Mouse (Mus musculus) naive thymus-derived CD4-positive, alpha-beta T cell, adult 2 months (primary cell): Measurements from ENCODE around the gene Eef2.
A peak's percentile ranks its signal among the peaks of the same experiment; 100 is the strongest.

Experiments used
- DNase-seq: peaks from one replicate; pipeline ENCODE4 v3.0.0-alpha.2; 2011; ENCODE audit warnings: low read depth

The Eef2 gene

DNA sequence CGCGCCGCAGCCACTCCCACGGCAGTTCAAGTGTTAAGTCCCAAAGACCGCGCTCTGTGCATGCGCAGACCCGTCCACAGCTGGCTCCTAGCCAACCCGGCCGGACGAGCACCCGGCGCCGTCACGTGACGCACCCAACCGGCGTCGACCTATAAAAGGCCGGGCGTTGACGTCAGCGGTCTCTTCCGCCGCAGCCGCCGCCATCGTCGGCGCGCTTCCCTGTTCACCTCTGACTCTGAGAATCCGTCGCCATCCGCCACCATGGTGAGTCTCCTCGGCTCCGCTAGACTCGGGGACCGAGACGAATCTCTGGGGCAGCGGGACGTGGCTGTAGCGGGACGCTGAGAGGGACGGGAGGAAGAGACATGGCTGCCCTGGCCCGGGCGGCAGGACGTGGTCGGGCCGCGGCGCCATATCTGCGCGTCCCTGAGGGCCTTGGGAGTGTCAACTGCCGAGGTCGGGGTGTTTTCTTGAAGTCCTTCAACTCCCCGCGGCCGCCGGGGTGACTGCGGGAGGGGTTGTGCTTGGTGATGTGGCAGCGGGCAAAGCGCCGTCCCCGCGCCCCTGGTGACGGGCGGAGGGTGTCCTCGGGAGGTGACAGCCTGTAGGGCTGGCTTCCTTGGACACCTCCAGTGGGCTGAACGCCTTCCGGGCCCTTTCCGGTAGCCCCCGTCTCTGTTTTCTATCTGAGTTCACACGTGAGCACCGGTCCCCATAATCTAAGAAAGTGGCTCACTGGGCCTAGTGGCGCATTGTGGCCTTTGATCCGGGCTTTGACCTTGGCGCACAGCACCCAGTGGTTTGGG, at the start of gene Eef2:
TSS of gene Eef2 (plus strand) at position 166 of the 806 bp plus-strand sequence.
- peak; percentile 97 for DNase-seq

DNA sequence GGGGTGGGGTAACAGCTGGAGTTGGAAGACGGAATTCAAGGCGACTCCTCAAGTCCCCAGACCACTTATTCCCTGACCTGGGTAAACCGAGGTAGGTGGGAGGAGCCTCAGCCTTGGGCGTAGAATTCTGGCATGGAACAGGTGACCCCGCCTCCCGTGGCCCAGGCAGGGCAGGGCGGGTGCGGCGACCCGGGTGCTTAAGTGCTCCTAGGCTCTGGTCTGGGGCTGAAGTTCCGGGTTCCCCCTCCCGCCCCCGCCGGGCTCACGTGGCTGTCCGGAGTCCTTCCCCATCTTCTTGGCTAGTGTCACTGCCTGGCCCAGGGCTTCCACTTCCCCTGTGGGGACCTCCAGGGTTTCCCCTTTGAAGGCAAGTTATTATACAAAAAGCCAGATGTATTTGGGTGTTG, 42.2 kb upstream of the Eef2 start:
- peak; percentile 44 for DNase-seq

DNA sequence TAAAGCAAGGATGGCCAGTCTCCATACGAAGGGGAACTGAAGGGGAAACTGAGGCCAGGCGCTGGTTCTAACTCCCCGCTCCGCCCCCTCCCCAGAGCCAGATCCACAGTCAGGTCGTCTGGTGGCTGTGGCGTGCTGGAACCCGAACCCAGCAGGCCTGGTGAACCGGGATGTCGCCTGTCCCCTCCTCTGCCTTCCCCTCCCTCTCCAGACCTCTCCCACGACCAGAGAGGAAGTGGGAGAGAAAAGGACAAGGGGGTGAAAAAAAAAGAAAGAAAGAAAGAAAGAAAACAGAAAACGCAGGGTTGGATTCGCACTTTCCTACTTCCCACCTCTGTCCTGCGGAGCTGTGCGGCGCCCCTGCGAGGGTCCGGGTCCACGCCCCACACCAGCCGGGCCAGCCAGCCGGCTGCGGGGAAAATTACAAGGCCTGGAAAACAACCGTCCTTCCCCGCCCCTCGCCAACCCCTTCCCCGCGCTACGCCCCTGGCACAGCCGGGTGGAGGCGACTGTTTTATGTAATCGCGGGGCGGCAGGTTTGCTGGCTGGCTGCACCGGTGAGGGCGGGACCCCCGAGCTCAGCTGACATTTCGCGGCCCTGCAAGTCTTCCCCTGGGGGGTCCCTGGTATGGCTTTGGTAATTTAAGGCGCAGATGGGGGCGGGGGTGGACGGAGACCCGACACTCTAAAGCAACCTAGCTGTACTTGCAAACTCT, 41.3 kb upstream of the Eef2 start, which contains the start of gene Zbtb7a:
TSS of gene Zbtb7a (plus strand) at position 255 of the 716 bp plus-strand sequence.
- DNase-seq, result peak; percentile 42

DNA sequence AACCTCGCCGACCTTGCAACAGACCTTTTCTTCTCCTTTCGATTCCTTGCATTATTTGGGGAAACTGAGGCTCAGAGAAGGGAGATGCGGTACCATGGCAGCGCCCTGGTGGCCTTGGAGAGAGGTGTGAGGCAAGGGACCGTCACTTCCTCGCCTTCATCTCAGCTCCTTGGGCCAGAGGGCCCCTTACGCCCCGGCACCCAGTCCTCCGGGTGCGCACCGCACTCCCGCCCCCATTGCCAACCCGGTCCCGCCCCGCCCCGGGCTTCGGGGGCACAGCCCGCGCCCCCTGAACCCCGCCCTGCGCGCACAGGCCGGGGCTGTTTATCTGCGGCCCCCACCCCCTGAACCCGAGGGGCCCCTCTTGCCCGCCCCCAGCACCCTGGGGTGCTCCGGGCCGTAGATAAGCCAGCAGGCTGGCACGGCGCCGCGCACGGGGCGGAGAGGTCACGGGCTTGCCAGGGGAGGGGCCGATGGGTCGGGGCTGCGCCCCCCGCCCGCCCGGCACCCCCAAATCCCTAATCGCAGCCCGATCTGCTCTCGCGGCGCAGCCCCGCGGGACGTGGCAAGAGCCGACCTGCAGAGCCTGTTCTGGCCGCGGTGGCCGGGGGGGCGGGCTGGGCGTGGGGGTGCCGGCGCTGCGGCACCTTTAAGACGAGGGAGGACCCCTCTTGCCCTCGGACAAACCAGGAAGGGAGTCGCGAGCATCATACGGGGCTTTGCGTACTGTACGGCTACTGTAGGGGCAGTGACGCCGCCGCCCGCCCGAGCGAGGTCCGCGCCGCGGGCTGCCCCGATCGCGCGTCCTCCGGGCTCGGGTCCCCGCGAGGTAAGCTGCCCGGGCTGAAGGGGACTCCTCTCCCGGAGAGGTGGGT, 40.4 kb upstream of the Eef2 start:
- peak; percentile 66 for DNase-seq

DNA sequence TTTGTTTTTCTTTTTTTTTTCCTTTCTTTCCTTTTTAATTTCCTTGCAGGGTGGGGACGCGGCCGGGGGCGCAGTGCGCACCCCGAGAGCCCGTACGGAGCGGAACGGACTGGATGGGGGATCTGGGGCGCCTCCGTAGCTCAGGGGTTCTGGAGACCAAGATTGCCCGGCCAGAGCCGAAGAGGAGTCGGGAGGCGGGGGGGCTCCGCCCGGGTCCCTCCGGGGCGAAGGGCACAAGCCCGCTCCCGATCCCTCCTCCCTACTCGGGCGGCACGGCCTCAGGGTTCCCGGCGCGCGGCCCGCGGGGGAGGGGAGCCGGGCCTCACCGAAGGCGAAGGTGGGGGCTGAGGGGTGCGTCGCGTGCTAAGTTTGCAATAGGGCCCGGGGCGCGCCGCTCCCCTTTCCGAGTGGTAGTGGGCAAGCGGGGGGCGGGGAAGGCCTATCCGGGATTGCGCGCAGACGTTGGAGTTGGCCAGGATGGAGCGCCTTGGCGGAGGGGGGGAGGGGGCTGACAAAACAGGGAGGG, 39.7 kb upstream of the Eef2 start:
- DNase-seq, result peak; percentile 86

DNA sequence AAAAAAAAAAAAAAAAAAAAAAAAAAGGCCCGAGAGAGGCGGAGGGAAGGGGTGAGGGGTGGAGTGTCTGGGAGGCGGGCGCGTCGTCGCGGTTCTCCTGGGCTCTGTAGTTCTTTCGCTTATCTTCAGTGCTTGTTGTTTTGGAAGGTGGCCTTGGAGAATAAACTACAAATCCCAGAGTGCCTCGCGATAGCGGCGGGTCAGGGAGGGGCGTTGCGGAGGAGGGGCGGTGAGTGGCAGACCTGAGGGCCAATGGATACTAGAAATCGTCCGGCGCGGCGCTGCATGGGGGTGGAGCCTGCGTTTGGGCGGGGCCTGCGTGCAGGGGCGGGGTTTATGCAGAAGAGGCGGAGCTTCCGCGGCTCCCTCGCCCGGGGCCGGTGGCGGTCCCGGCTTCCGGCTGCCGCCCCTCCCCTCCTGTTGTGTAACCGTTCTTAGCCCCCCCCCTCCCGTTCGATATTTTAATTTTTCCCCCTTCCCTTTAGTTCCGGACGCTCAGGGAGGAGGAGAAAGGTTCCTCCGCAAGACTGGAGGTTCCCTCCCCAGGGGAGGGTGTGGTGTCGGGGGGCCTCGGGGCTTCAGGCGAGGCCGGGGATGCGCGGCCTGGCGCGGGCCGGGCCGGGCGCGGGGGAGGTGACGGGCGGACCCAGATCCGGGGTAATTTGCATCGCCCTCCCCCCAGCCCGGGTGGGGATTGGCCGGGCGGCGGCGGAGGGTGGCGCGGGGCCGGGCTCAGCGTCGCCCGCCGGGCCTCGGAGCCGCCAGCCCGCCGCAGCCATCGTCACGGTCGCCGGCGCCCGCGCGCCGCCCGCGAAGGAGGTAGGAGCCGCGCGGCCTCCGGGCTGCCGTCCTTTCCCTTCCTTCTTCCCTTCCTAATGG, 38.9 kb upstream of the Eef2 start:
- peak; percentile 100 for DNase-seq

DNA sequence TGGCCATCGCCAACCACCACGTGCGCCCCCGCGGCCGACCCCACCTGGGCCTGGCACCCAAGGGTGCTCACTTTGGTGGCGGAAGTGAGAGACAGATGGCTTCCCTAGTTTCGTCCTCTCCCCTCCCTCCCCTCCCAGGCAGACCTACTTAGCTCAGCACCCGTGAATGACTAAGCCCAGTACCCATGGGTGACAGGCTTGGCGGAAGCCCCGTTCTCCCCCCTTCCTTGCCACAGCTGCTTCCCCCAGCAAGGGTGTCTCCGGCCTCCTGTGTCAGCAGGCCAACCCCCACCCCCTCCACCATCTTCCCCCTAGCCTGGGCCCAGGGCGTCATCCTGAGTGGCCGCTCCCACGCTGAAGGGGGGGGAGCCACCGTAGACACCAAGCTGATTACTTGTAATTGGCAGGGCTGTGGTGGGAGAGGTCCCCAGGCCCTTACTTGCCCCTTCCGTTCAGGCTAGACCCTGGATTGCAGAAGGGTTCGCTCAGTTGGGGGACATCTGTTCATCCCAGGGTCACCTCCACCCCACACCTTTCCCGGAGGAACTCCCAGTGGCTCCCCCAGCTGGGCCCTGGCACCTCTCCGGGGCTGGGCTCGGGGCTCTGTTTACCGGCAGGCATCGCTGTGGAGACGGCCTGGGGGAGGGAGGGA, 38.2 kb upstream of the Eef2 start:
- peak; percentile 81 for DNase-seq

DNA sequence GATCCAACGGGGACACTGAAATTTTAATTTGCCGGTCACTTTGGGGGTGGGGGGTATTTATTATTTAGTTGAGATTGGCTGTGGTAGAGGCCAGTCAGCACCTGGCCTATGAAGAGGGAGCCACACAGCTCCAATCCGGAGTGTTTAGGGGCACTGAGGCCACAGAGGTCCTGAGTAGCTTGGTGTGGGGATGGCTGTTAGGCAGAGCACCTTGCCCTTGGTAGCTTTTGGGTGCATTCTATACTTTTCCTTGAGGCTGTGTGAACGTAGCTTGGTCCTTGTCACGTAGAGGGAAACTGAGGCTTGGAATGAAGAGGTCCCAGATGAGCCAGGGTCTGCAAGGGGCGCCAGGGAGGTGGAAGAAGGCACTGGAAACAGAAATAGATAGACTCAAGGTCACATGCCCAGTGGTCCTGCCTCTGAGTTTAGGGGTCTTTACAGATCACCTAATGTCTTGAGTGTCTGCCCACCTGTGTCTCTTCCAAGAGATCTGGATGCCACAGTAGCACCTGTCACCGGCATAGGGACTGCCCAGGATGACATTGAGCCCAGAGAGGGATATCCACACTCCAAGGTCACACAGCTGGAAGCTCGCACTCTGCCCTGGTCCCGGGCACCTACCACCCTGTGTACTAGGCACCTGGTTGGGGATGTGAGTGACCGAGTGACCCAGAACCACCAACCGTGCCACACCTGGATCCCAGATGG, 37.5 kb upstream of the Eef2 start:
- no peak for DNase-seq

DNA sequence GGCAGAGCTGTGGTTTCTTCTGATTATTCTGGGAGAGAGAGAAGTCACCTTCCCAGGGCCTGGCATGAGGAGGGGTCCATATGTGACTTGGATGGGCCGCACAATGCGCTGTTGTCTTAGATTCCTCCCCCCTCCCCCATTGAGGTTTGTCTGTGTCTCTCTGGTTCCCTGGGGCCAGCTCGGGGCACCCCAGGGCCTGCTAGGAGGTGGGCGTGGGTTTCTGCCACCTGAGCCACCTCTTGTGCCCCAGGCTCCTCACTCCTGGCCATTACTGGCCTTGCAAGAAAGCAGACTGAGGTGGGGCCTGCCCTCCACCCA, 36.9 kb upstream of the Eef2 start:
- DNase-seq, result no peak

DNA sequence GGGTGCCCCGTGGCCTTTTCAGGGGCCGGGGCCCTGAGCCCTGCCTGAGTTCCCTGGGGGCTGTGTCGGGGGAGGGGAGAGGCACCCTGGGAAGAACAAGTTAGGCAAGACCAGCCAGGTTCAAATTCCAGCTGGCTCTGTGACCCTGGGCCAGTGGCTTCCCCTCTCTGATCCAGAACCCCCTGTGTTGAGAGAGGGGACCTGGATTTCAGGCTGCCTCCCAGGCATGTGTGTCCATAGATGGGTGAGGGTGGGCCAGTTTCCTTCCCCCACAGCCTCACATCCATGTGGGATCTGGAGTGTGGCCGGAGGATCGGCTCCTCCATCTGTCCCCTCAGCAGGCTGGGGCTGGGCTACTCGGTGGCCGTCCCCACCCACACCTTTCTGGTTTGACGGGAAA, 36.4 kb upstream of the Eef2 start:
- DNase-seq, result no peak

DNA sequence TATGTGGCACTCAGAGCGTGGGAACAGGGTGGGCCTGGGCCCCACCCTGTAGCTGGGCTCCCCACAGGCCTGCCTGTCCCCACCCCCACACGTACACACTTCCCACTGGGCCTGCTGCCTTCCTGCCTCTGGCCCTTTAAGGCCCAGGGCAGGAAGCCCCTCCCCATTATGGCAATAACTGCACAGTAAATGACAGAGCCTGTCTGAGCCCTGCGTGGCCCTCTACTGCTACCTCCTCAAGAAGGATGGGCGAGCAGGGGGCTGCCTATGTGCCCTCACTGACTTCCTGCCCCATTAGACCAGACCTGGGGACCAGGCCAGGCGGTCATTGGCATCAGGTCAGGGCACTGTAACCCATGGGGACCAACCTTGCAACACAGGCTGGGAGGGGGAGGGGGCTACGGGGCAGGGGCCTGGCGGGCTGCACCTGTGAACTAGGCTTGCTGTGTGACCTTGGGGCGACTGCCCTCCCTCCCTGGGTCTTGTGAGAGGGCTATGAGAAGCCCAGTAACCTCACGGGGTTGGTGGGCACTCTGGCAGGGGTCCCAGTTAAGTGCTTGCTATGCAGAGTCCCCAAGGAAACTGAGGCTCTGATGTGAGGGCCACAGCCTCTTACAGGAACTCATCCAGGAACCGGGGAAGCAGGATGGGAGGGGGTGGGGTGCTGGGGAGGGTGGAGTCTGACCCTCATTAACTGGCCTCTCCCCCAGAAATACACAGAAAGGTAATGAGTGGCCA, 35.5 kb upstream of the Eef2 start:
- DNase-seq, result peak; percentile 51

DNA sequence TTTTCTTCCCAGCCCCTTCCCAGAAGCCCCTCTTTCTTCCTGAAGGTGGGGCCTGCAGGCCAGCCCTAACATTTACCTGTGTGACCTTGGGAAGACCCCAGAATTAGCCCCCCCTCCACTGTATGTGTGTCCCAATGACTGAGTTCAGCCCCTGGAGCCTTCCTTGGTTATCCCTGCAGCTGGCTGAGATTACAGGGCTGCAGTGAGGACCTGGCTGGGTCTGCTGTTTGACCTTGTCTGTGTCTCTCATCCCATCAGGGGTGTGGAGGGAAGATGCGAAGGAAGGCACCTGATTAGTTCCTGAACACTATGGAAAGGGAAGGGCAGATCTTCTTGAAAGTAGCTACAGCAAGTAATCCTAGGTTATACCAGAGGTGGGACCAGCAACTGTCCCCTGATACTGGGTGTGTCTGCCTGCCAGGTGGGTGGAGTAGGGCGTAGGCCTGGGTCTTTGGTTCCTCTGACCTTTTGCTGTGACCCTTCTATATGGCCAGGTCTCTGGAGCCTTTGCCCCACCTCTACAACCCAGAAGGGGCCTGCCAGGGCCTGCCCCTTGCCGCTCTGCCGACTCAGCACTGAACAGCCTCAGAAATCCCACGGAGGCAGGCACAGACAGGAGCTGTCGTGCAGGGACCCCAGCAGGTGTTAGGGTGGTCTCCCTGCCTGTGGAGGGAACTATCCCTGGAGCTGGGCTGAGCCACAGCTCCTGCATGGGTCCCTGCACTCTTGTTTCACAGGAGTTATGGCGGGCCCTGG, 34.8 kb upstream of the Eef2 start:
- no peak for DNase-seq

DNA sequence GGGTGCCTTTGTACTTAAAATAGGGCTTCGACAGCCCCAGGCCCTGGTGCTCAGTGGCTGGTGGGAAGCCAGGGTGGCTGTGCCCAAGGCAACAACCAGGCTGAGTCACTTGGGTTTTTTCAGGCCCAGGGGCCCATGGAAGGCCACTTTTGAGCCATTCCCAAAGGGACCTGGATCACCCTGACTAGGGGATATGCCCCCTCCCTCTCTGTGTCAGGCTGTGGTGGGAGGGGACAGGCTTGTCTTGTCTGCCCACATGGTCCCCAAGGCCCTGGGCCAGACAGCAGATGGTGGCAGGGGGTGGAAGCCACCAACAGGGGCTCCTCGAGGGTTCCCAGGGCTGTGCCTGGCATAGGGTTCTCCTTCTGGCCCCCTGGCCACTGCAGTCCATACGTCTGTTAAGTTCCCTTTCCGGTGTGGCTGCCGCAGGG, 33.9 kb upstream of the Eef2 start:
- DNase-seq, result no peak

DNA sequence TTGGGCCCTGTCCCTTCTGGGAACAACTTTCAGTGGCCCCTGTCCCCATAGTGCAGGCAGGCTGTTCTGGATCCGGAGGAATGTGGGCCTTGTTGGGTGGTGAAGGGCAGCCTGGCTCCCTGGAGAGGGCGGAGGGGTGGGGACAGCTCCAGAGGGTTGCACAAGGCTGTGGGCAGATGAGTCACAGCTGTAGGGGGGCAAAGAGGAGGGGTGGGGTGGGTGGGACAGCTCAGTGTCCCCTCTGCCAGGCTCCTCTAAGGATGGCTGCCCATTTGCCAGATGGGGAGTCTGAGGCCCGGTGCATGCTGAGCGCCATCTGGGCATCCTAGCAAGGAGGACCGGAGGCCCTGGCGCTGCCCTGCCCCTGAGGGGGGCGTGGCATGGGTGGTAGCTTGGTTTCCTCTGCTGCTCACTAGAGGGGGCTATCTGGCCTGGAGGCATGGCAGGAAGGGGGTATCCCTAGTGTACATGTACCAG, 33.2 kb upstream of the Eef2 start:
- DNase-seq, result no peak

DNA sequence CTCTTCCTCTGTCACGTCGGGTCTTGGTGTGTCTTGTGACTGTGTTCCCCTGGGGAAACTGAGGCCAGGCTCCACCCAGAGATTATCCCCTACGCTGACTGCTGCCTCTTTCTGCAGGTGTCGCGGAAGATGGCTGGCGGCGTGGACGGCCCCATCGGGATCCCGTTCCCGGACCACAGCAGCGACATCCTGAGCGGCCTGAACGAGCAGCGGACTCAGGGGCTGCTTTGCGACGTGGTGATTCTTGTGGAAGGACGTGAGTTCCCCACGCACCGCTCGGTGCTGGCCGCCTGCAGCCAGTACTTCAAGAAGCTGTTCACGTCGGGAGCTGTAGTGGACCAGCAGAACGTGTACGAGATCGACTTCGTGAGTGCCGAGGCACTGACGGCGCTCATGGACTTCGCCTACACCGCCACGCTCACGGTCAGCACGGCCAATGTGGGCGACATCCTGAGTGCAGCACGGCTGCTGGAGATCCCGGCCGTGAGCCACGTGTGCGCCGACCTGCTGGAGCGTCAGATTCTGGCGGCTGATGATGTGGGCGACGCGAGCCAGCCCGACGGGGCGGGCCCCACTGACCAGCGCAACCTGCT, 32.5 kb upstream of the Eef2 start:
- no peak for DNase-seq

DNA sequence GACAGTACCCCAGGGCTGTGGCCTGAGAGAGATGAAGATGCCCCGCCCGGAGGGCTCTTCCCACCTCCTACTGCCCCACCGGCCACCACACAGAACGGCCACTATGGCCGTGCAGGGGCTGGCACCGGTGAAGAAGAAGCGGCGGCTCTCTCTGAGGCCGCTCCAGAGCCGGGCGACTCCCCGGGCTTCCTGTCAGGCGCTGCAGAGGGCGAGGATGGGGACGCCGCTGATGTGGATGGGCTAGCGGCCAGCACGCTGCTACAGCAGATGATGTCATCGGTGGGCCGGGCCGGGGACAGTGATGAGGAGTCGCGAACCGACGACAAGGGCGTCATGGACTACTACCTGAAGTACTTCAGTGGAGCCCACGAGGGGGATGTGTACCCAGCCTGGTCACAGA, 31.8 kb upstream of the Eef2 start:
- no peak for DNase-seq

DNA sequence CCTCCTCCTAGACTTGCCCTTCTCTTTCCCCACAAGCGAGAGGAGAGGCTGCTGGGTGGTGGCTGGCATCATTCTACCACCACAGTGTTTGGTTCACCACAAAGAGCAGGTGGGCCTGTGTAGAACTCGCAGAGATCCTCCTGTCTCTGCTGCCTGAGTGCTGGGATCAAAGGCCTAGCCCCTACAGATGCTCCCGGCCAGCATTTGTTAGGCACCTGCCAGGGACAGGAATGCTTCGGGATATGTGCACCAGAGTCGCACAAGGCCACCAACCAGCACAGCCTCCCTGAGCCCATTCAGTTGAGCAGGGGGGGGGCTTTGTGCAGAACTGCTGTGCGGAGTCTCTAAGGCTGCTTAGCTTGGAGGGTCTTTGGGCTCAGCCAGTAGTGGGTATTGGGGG, 31.1 kb upstream of the Eef2 start:
- DNase-seq, result no peak

DNA sequence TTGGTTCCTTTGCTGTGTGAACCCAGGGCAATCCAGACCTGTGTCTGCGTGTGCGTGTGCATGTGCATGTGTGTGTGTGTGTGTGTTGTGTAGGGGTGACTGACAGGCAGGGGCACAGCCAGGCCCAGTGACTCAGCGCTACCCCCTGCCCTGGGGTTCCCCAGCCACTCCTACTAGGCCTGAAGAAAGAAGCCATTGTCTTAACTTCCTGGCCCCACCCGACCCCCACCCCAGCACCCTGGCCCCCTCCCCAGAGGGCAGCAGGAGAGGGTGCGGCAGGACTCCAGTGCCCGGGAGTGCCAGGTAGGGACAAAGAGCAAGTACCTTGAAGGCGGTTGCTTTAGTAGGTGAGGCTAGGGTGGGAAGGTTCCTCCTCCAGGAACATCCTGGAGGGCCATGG, 30.7 kb upstream of the Eef2 start:
- no peak for DNase-seq
